Mouse (Mus musculus) spleen, adult 2 months (tissue): ENCODE measurements around the gene G430095P16Rik.

Source experiments
- CTCF ChIP-seq: fragments of 200-500 bp; IDR thresholded peaks from 2 replicates; pipeline ENCODE4 v1.5.1; 2011; ENCODE audit warnings: mild to moderate bottlenecking, inconsistent platforms; ENCODE audit not compliant: insufficient read depth, insufficient read length, insufficient replicate concordance; ENCODE audit errors: extremely low read depth
- POLR2A ChIP-seq: fragments of 200-500 bp; IDR thresholded peaks from 2 replicates; pipeline ENCODE4 v1.6.1; 2011; ENCODE audit warnings: low read depth, low read length, inconsistent platforms

DNA sequence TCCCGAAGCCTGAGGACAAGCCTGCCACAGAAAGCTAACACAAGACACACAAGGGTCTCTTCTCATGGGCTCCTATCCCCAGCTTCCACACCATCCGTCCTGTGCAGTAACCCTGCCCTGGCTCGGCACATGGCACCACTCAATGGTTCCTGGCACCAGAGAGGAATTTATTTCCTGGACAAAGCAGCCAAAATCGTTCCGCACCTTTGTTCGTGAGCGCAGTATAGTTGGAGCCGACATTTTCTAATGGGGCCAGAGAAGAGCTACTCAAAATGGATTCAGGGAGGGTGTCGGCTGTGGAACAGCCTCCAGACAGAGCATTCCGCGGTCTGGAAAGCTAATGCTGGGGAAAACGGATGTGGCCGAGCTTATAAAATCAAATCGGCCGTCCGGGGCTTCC is 26.7 kb downstream of the G430095P16Rik start:
- TF ChIP-seq CTCF = no peak
- TF ChIP-seq POLR2A = no peak
